Mouse (Mus musculus): ENCODE measurements around the gene Nudt2. TPM values are rescaled to one million over a fixed set of nuclear protein-coding genes. Genes with fewer than 3 reads are reported as not detected.

Gene Nudt2
- total and polyA plus RNA-seq, 3 experiments, result 21.7 to 40.2 (median 27.9) TPM

- H3K4me2 ChIP-seq (ENCODE audit: insufficient read depth, low read depth, poor library complexity, severe bottlenecking), result no peak overlapping the region
- in situ Hi-C loops (cut with MboI; ENCODE audit: low pct_ligation_motif_present, low pct_unique_long_range_greater_than_20kb, low sequenced_read_pairs), result no loop called here
Observed at GRCm38 (mm10) chr4:41493464-41494116, 28.6 kb downstream of the Nudt2 start.

GRCm38 (mm10) chr4:41494378-41494777 lies 29.4 kb downstream of the Nudt2 start:
- no peak overlapping the region for H3K4me3 ChIP-seq (replicated peaks in 1 of 3; ENCODE audit: low read depth in 2 of 3, low read length in 2 of 3, poor library complexity in 1 of 3)
- no peak overlapping the region for H3K4me2 ChIP-seq (ENCODE audit: insufficient read depth, low read depth, poor library complexity, severe bottlenecking)
- no peak overlapping the region for H3K9ac ChIP-seq (ENCODE audit: insufficient read depth, low read depth)
- no peak for TF ChIP-seq CHD2 (IDR thresholded peaks at IDR 0.05; ENCODE audit: low read length)
- no peak for TF ChIP-seq EP300 (IDR thresholded peaks at IDR 0.05; ENCODE audit: low read length)
- TF ChIP-seq ZC3H11A (IDR thresholded peaks at IDR 0.05; ENCODE audit: low read depth, low read length), result no peak
- TF ChIP-seq NELFE (IDR thresholded peaks at IDR 0.05; ENCODE audit: low read depth, low read length), result no peak
- no peak for TF ChIP-seq TBP (conservative IDR thresholded peaks at IDR 0.05; ENCODE audit: low read depth, low read length)
- TF ChIP-seq POLR2A (IDR thresholded peaks at IDR 0.05; ENCODE audit: low read depth, low read length), result no peak
- TF ChIP-seq PAX5 (IDR thresholded peaks at IDR 0.05; ENCODE audit: low read length), result no peak
- TF ChIP-seq BHLHE40 (IDR thresholded peaks at IDR 0.05; ENCODE audit: low read depth, low read length), result no peak
- H3K79me2 ChIP-seq (replicated peaks; ENCODE audit: control insufficient read depth, extremely low read depth, insufficient read depth, poor library complexity, severe bottlenecking), result no peaks in the 10 kb centered on the region
- H3K27ac ChIP-seq (ENCODE audit: insufficient read depth, low read depth), result no peak overlapping the region
- no peaks in the 10 kb centered on the region for H3K4me1 ChIP-seq (ENCODE audit: control insufficient read depth in 1 of 2, insufficient read depth in 2 of 2)
- in situ Hi-C loops (cut with MboI; ENCODE audit: low pct_ligation_motif_present, low pct_unique_long_range_greater_than_20kb, low sequenced_read_pairs) (no loop called here), dilution Hi-C loops (cut with MboI; ENCODE audit: extremely low pct_ligation_motif_present, extremely low pct_unique_long_range_greater_than_20kb, low sequenced_read_pairs) (no loop called here)
- H3K9me3 ChIP-seq (replicated peaks; ENCODE audit: low read length), result peaks cover 14% of the 10 kb centered on the region
- no peaks in the 10 kb centered on the region for H3K36me3 ChIP-seq (replicated peaks in 1 of 2; ENCODE audit: control insufficient read depth in 1 of 2, insufficient read depth in 1 of 2, low read length in 1 of 2)
- no peak for DNase-seq (ENCODE audit: extremely low read depth)
- H3K27me3 ChIP-seq (replicated peaks), result peaks cover 19% of the 10 kb centered on the region

More at GRCm38 (mm10) chr4:41493464-41494116, 28.6 kb downstream of the Nudt2 start:
- dilution Hi-C loops (cut with MboI; ENCODE audit: extremely low pct_ligation_motif_present, extremely low pct_unique_long_range_greater_than_20kb, low sequenced_read_pairs), result no loop called here
- no peak for TF ChIP-seq JUN (IDR thresholded peaks at IDR 0.05; ENCODE audit: insufficient read depth, low read depth, low read length)
- no peak for TF ChIP-seq SIN3A (IDR thresholded peaks at IDR 0.05; ENCODE audit: low read length)
- TF ChIP-seq IRF4 (IDR thresholded peaks at IDR 0.05; ENCODE audit: low read depth, low read length), result no peak
- TF ChIP-seq PAX5 (IDR thresholded peaks at IDR 0.05; ENCODE audit: low read length), result no peak
- TF ChIP-seq USF1 (IDR thresholded peaks at IDR 0.05; ENCODE audit: low read depth, low read length), result no peak
- no peak for TF ChIP-seq E2F4 (IDR thresholded peaks at IDR 0.05; ENCODE audit: insufficient replicate concordance, low read depth, low read length)
- TF ChIP-seq BHLHE40 (IDR thresholded peaks at IDR 0.05; ENCODE audit: low read depth, low read length), result no peak
- TF ChIP-seq HCFC1 (IDR thresholded peaks at IDR 0.05; ENCODE audit: low read depth, low read length), result no peak
- no peak for TF ChIP-seq ETS1 (conservative IDR thresholded peaks at IDR 0.05; ENCODE audit: low read depth, low read length)
- no peak for TF ChIP-seq MYC (IDR thresholded peaks at IDR 0.05; ENCODE audit: low read depth, low read length)
- no peak for TF ChIP-seq EP300 (IDR thresholded peaks at IDR 0.05; ENCODE audit: low read length)
- TF ChIP-seq CHD1 (IDR thresholded peaks at IDR 0.05; ENCODE audit: low read depth, low read length), result no peak
- no peak for TF ChIP-seq ZC3H11A (IDR thresholded peaks at IDR 0.05; ENCODE audit: low read depth, low read length)
- Histone ChIP-seq H3K9me3 (replicated peaks; ENCODE audit: low read length) (peaks cover 10% of the 10 kb centered on the region), H3K9ac (ENCODE audit: insufficient read depth, low read depth) (no peak overlapping the region), H3K4me3 (replicated peaks in 1 of 3; ENCODE audit: low read depth in 2 of 3, low read length in 2 of 3, poor library complexity in 1 of 3) (no peak overlapping the region), H3K36me3 (replicated peaks in 1 of 2; ENCODE audit: control insufficient read depth in 1 of 2, insufficient read depth in 1 of 2, low read length in 1 of 2) (no peaks in the 10 kb centered on the region), H3K27ac (ENCODE audit: insufficient read depth, low read depth) (no peak overlapping the region), H3K79me2 (replicated peaks; ENCODE audit: control insufficient read depth, extremely low read depth, insufficient read depth, poor library complexity, severe bottlenecking) (no peaks in the 10 kb centered on the region), H3K4me1 (ENCODE audit: control insufficient read depth in 1 of 2, insufficient read depth in 2 of 2) (no peaks in the 10 kb centered on the region), H3K27me3 (replicated peaks) (peaks cover 22% of the 10 kb centered on the region)
- no peak for DNase-seq (ENCODE audit: extremely low read depth)
